Mouse (Mus musculus) cerebellum, adult 9-10 months (tissue): ENCODE results near the gene Tut1.

ENCODE experiments used
- DNase-seq: peaks from one replicate; pipeline ENCODE4 v3.0.0; 2022

Gene Tut1

DNA sequence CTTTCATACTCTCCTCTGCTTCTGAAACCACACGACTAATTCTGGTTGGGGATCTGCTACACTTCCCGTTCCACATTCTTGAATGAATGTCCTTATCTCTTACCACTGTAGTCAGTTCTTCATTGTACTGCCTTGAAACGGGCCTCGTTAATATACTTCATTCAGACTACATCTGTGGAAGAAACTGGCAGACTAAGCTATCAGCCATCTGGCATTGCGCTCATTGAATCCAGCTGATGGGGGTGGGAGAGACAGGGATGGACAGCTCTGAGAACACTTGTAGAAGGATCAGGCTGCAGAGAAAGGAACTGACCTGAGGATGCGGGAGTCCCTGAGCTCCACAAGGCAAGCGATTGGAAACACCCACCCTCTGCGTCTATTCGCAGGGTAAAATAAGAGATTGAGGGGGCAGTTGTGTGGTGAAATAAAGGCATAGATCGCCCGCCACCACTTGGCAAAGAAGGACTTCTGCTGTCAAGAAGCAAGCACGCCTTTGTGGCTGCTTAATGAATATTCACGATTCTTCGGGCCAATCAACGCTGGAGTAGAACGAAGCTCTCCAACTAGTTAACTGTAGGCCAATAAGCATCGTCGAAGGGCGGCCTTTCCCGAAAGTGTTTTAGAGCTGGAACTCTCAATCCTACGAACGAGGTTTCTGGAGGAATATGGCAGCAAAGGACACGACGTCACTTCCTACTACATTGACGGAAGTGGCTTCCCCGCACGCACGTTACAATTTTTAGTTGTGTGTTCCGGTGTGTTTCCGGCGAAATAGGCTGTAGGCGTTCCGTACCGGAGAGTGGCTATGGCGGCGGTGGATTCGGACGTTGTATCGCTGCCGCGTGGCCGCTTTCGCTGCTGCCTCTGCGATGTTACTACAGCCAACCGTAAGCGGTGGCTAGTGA is at the start of gene Tut1:
Tut1 (plus strand) TSS at position 713 of the 905 bp plus-strand sequence.
- peak; percentile 95 for DNase-seq

DNA sequence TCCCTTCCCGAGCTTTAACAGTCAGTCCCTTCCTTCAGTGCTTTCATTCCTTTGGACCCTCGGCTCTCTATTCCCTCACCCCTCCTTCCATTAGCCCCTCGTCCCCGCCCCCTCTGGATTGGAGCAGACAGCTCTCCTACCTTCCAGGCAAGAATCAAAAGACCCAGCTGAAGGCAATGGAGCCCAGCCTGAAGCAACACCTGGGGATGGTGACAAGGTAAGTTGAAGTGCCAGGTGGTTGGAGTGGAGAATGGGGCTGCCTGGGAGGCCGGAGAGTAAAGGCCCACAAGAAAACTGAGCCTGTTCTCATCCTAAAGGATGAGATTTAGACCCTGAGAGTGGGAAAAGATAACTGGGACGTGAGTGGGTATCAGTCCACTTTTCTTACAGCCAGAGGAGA is 45.1 kb upstream of the Tut1 start:
- DNase-seq: no peak

DNA sequence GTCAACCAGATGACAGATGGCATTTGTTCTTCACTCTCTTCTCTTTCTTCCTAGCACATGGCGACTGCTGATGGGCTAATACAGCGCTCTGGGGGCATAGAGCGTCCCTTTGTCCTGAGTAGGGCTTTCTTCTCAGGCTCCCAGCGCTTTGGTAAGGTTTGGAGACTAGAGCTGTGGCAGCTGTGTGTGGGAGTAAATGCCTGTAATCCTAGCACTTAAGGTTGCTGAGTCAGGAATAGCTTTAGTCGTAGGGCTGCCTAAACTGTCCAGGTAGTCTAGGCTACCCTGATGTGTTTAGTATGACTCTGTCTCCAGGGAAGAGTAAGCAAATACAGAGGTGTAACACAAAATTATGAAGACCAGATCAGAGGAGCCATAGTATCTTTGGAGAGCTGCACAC is 41.8 kb upstream of the Tut1 start:
- DNase-seq: no peak

DNA sequence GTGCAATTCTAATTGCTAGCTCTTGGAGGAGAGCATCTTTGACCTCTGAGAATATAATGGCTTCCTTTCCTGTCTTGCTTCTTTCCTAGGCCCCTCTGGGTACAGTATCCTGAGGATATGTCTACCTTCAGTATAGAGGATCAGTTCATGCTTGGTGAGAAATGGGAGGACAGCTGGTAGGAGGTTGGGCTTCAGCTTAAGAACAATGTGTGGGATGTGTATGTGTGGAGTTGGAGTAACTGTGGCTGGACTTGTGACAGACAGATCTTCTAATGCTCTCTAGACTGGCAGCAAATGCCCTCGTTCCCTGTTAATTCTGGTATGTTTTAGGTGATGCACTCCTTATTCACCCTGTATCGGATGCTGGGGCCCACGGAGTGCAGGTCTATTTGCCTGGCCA is 39.4 kb upstream of the Tut1 start:
- no peak for DNase-seq

DNA sequence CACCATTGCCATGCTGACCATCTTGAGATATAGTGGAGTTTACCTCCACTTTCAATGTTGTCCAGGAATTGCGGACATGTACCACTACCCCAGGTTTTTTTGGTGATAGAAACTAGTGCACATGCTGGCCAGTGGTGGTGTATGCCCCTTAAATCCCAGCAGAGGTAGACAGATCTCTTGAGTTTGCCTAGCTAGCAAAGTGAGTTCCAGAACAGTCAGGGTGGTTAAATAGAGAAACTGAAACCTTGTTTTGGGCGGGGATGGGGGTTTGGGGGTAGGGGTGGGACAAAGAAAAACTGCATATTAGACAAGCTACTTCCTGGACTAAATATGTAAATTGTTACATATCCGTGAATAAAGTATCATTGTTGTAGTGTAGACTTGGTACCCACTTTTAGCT is 34.6 kb upstream of the Tut1 start:
- peak; percentile 13 for DNase-seq

DNA sequence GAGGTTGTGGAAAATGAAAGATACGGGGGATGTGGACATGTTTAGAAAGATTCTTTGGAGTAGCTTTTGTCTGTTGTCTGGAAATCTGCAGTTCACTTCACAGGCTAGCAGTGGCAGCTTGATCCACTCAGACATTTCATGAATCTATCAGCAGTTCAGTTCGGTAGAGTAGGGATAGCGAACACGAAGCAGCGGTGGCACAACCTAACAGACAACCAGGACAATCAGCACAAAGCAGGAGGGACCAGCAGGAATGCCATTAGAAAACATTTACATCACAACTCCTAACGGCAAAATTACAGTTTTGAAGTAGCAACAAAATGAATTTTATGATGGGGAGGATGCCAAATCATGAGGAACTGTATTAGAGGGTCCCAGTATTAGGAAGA is 34.0 kb upstream of the Tut1 start:
- no peak for DNase-seq

DNA sequence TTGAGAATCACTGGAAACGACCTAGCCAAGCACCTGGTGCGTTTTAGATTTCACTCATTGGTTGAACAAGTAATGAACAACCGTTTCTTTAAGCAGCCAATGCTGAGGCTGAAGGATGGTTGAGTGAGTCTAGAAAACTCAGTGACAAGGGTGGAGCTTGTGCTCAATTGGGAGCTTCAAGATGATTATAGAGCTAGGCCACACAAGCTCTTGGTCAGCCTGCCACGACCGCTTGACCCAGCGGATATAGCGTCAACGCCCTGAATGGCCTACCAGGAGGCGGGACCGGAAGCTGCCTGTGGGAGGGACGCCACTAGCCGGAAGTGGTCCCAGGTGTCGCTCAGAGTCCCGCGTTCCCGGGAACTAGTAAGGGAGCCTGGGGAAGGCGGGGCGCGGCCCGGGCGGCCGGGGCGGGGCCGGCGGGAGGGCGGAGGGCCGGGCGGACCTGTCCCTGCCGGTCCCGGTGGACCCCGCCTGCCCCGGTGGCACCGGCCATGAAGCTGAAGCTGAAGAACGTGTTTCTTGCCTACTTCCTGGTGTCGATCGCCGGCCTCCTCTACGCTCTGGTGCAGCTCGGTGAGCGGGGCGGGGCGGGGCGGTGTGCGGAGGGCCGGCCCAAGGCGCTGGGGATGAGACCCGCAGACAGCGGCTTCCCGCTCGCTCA is 33.4 kb upstream of the Tut1 start, which contains the start of gene B3gat3:
B3gat3 (plus strand) TSS at position 302 of the 664 bp plus-strand sequence.
- DNase-seq: peak; percentile 96

DNA sequence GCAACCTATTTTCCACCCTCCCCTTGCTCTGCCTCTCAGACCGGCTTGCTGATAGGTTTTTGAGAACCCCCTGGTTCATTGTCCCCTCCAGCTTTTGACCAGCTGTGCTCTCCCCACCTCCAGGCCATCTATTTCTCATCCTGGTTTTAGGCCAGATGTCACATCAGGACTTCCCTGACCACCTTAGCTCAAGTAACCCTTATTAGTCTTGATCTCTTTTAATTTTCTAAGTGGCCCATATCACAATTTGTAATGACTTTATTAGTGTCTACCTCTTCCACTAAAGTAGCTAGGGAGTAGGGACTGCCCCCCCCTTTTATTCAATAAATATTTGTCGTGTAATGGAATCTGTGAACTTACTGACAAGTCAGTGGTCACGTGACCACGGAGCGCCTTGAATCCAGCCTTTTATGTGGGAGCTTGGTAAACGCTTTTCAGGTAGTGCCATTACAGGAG is 32.8 kb upstream of the Tut1 start:
- peak; percentile 67 for DNase-seq

DNA sequence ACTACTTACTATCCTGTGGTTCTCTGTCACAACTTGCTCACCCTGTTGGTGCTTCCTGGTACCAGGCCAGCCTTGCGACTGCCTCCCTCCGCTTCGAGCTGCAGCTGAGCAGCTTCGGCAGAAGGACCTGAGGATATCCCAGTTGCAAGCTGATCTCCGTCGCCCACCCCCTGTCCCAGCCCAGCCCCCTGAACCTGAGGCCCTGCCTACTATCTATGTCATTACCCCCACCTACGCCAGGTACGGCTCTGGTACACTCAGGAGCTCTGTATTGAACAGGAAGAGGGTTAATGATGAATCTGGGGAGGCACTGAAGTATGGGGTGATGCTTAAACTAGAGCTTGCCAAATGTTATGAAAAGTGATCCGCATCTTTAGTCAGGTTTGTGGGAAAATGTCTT is 31.9 kb upstream of the Tut1 start:
- DNase-seq: peak; percentile 42

DNA sequence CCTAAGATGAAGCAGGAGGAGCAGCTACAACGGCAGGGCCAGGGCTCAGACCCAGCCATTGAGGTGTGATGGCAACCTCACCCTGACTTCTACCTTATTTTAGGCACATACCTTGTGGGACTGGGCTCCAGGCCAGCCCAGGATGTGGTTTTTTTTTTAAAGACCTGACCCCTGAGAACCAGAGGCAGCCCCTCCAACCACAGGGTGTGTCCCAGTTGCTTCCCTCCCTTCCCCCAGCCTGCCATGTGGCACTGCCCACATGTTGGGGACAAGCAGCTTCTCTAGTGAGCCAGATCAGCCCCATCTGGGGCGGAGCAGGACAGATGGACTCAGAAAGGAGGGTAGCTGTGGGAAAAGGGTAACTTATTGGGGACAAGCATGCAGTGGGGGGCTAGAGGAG is 26.9 kb upstream of the Tut1 start:
- DNase-seq: no peak

DNA sequence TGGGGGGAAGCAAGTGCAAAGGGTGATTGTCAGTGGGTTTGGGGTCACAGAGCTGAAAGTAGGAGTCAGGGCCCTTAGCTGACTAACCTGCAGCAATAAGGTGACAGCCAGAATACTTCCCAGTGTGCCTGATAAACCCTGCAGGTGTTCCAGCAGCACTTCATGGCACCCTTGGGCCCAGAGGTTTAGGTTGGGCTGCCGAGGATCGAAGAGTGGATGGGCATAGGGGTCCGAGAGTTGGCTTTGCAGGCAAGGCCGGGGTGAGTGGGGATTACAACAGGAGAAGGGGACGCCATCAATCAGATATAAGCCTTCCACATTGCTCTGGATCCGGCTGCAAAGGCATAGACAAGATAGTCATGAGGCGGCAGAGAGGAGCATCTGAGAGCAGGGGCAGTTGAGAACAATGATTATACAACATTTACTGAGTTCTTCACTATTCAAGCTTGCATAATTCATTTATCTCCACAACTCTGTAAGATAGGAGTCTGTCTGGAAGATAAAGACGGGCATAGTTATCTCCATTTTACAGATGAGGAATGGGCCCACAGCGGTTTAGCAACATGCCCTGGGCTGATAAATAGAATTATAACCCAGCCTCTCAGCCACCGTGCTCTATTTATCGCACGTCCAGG is 25.6 kb upstream of the Tut1 start:
- no peak for DNase-seq

DNA sequence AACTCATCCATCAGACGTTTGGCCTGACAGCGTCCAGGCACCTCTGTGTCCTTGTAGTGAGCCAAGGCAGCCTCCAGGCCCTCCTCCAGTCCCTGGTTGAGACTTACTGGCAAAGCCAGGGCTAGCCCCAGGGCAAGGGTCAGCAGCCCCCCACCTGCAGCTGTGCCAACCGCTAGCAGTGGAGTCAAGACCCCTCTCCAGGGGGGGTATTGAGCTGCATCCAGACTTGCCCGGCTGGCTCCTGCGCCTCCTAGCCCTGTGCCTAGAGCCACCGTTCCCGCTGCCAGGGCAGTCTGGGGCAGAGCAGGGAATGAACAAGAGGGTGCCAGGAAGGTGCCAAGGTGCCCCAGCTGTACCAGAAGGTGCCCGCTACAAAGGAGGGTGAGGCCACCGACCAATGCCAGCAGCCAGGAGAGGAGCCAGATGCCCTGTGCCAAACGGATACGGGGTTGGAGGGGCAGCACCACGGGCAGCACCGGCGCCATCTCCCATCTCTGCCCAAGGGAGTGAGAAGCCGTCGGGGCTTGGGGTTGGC is 24.9 kb upstream of the Tut1 start:
- DNase-seq: peak; percentile 80

DNA sequence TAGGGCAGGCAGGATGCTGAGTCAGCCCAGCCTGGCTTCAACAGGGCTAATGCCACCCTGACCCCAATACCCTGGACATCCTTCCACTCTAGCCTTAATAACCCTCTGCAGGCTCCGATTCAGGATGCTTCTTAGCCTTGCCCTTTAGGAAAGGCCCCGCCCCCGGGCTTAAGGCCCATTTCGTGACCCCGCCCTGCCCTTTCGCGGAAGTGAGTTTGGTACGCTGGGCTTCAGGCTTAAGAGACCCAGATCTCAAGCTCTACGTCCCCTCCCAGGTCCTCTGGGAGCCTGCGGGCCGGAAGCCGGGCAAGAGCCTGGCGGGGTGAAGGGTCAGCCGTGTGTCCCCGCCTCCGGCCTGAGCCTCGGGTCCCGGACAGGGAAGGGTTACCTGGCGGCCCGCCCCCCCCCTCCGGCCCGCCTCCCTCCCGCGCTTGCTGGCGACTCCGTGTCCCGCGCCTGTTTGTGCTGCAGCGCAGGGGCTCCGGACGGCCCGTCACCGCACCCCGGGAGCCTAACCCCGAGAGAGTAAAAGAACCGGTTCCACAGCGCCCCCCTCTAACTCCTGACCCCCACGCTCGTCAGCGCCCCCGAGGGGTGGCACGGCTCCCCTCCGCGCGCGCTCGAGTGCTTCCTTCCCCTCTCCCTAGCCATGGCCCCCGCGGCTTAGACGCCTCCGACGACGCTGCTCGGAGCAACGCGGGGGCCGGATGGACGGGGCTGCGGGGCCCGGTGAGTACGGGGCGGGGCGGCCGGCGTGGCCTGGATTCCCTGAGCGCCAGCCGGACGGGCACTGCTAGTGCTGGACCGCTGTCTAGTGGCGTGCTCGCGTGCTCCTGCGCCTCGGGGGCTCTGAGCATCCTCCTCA is 24.2 kb upstream of the Tut1 start, which contains the start of the genes Rom1 and Eml3:
Rom1 (minus strand) TSS at position 133 of the 865 bp plus-strand sequence.
Eml3 (plus strand) TSS at position 329 of the 865 bp plus-strand sequence.
- peak; percentile 88 for DNase-seq

DNA sequence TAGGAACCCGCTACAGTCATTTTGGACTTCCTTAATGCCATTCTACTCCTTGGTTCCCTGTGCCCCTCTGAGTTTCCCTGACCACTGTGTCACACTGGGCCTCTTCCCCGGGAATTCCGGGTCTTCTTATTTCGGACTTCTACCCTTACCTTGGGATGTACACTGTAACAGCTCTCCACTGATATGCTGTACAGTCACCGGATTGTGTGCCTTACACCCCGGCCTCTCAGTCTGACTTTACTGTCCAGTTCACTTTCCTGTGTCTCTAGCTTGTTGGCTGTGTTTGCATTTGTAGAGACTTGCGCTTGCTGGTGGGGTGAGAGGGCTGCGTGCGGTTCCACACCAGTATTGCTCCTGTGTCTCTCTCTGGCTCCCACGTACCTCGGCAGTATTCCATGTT is 23.5 kb upstream of the Tut1 start:
- no peak for DNase-seq

DNA sequence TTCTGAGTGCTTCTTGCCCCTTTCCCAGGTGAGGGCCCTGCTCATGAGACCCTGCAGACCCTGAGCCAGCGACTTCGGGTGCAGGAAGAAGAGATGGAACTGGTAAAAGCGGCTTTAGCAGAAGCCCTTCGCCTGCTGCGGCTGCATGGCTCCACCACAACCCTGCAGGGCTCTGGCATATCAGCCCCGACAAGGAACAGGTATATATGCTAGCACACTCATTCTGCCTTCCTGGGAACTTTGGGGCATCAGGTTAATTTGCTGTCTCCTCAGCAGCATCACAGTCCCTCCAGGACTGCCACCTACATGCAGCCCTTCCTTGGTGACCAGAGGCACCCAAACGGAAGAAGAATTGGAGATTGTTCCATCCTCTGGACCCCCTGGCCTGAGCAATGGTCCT is 22.9 kb upstream of the Tut1 start:
- DNase-seq: no peak

DNA sequence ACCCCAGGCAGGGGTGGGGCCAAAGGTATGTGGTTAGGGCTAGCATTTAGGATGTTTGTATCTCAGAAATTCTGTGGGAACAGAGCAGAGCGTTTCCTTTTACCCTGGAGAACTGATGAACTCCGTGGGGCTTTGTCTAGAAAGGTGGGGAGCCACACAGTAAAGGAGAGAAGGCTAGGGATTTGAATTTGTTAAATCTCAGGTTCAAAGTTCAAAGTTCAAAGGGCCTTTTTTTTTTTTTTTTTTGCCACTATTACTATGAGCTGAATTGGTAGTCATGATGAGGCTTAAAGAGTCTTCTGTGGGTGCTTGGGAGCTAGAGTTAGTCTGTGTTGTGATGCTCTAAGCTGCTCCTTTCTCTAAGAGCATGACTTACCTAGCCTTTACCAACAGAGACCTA is 16.9 kb upstream of the Tut1 start:
- no peak for DNase-seq

DNA sequence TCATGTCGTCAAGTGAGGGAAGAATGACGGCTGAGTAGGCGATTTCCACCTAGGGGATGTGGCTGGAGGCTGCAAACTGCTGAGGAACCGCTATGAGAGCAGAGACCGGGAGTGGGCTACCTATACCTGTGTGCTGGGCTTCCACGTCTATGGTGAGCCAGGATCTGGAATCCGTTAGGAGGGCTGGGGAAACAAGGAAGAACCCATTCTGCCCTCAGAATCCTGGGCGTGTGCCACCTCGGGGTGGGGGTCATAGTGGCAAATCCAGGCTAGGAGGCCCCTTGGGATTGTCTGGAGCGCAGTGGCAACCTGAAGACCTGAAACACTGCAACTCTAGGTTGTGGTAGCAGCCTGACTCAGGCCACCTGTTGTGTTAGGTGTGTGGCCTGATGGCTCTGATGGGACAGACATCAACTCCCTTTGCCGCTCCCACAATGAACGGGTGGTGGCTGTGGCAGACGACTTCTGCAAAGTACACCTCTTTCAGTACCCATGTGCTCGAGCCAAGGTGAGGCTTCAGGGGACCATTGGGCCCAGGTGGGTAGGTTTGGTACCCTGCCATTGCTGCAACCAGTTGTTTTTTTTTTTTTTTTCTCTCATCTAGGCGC is 13.0 kb upstream of the Tut1 start:
- no peak for DNase-seq

DNA sequence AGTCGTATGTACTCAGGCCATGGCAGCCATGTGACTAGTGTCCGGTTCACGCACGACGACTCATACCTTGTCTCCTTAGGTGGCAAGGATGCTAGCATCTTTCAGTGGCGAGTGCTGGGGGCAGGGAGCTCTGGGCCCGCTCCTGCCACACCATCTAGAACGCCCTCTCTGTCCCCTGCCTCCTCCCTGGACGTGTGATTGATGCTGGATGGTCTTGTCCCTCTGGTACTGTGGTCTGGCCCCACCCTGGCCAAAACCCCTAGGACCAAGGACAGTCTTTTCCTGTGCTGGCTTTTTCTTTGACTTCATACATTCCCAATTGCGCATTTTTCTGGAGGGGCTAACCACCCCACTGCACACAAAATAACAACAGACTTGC is 12.5 kb upstream of the Tut1 start:
- no peak for DNase-seq

DNA sequence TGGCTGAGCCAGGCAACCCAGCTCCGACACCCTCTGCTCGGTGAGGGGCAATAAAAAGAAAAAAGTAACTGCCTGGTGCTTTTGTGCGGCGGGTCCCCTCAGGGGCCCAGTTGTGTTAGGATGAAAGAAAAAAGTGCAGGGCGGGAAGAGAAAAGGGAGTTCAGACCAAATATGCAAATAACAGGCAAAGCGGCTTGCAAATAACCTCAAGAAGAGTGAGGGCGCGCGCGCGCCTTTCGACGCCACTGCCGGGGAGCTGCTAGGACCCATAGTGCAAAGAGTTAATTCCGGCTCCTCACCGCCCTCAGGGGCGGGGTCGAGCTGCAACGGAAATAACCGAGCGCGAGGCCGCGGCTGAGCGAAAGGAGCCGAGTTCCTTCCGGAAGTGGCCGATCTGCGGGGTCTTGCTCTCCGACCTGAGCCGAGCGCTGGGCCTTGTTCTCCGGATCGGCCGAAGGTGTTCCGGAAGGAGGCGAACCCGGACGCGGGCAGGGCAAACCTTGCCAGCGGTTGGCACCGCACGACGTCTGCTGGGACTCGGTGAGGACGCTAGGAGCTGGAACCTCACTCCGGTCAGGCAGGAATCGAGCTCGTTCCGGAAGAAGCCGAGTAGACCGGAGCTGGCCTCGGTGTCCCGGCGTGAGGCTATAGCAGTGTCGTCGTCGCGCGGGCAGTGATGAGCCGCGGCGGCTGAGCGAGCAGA is 12.0 kb upstream of the Tut1 start, which contains the start of gene Mta2:
Mta2 (plus strand) TSS at position 361 of the 703 bp plus-strand sequence.
- peak; percentile 96 for DNase-seq

DNA sequence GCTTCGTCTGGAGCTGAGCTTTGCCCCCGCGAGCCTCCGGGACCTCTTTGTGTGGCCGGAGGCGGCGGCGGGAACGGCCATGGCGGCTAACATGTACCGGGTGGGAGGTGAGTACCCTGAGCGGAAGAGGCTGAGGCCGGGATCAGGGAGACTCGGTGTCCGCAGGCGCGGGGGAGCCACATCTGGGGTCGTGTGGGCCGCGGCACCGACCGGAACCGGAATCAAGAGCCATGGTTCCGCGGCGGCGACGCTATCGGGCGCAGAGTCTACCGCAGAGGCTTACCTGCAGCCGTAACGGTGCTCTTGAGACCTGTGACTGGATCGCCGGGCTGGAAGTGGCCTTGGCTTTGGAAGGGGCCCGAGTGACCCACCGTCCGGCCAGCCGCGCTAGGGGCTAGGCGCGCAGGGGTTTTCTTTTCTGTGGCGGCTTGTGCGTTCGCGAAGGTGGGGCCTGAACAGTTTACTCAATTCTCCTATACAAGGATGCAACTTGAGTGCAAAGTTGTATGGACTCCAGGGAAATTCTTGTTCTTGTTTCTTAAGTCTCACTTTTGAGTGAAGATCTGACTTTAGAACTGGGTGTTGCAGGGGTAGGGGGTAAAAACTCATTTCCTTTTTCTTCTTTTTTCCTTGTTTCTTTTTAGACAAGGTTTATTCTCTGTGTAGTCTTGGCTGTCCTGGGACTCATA is 11.2 kb upstream of the Tut1 start:
- no peak for DNase-seq
